Mouse (Mus musculus): ENCODE measurements around the gene Qsox2.

Qsox2 gene

GRCm38 (mm10) chr2:26237290-26237782 is at the start of gene Qsox2:
Gene Qsox2 (minus strand): TSS chr2:26237525.
- peak; percentile 93 to 94 for DNase-seq (ENCODE audit: low spot score in 2 of 2)

DNA sequence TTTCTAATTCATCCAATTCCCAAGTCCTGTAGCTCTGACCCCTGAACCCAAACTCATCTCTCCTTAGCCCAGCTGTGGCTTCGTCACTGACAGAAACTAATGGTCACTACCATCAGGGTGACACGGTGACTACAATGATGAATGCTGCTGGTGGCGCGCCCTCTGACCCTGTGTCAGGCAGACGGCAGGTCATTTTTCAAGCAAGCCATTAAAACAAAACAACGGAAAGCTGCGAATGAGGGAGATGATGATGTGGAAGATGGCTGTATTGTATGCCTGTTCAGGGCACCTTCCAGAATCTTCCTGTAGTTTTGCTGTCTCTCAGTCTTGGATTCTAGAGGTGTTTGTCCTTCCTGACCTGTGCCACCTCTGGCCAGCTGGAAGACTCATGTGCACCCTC is 49.1 kb upstream of the Qsox2 start:
- DNase-seq (ENCODE audit: low spot score in 2 of 2) = no peak

DNA sequence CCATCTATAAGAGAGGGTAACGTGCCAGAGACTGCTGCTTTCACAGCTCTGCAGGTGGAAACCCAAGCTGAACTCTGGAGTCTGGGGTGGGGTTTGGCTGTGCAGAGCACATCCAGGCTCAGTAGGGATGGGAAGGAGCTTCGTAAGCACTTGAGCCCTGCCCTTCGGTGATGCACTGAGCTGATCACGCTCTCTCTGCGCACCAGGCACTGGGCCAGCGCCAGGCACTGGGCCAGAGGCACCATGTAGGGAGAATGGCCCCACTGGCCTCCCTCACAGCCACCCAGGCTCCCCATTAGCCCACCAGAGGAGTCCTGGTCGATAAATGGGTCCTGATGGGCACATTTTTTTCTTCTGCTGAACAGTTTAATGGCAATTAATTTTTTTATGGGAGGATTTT is 48.5 kb upstream of the Qsox2 start:
- peak in 1 of 2 experiments; percentile 45 for DNase-seq (ENCODE audit: low spot score in 2 of 2)

GRCm38 (mm10) chr2:26280594-26280993 is 43.3 kb upstream of the Qsox2 start:
- DNase-seq (ENCODE audit: low spot score in 2 of 2) = no peak

GRCm38 (mm10) chr2:26279712-26280111 is 42.4 kb upstream of the Qsox2 start:
- DNase-seq (ENCODE audit: low spot score in 2 of 2) = no peak

DNA sequence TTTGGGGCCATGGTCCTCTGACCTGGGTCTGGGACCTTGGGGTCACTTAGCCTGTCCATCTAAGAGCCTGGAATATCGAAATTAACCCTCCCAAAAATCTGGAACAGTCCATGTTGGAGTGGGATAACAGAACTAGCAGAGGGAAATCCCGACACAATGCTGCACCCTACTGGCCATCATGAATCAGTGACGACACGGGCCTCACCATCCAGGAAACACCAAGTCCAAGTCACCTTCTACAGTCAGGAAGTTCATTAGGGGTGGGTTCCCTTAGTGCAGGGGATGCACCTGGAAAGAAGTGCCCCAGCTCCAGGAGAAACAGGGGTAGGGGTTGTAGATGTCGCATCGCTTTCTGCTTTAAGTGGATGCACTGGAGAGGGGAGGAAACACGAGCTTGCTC is 36.3 kb upstream of the Qsox2 start:
- DNase-seq (ENCODE audit: low spot score in 2 of 2) = peak; percentile 74 to 80

DNA sequence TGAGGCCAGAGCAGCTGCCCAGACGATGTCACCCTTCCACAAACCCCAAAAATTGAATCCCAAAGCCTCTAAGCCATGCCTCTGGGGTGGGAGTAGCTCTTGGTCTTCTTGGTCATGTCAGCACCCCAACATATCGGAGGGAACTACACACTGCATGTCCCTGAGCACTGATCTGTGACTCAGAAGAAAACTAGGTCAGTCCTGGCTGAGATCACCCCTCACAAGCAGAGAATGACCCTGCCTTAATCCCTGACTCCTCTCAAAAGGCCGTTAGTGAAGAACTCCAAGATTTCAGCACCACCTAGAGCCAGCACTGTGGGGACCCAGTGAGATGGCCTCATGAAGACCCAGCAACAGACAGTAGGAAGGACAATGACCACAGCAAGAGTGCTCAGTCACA is 30.9 kb upstream of the Qsox2 start:
- DNase-seq (ENCODE audit: low spot score in 2 of 2) = no peak

- no peak for DNase-seq (ENCODE audit: low spot score in 2 of 2)
Observed at GRCm38 (mm10) chr2:26266066-26266742, 28.9 kb upstream of the Qsox2 start.

DNA sequence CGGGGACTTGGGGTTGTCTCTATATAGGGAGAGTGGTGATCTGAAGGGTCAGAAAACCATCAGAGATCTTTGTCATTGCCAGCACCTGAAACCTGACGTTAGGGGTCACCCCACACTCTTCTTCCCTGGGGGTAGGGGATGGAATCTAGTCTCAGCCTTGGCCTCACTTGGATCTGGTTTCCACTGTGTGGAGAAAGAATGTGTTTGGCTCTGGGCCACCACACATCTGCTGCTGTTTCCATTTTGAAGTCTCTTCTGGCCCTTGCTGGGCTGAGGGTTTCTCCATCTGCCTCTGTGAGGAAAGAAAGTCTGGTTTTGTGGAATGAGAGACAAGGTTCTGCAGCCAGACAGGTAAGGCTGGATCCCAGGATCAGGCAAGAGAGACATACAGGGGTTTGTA is 27.8 kb upstream of the Qsox2 start:
- no peak for DNase-seq (ENCODE audit: low spot score in 2 of 2)

GRCm38 (mm10) chr2:26264646-26265045 is 27.3 kb upstream of the Qsox2 start:
- no peak for DNase-seq (ENCODE audit: low spot score in 2 of 2)

- no peak for DNase-seq (ENCODE audit: low spot score in 2 of 2)
Observed at GRCm38 (mm10) chr2:26257315-26258096, 20.2 kb upstream of the Qsox2 start.

GRCm38 (mm10) chr2:26254816-26255215 is 17.5 kb upstream of the Qsox2 start:
- no peak for DNase-seq (ENCODE audit: low spot score in 2 of 2)

DNA sequence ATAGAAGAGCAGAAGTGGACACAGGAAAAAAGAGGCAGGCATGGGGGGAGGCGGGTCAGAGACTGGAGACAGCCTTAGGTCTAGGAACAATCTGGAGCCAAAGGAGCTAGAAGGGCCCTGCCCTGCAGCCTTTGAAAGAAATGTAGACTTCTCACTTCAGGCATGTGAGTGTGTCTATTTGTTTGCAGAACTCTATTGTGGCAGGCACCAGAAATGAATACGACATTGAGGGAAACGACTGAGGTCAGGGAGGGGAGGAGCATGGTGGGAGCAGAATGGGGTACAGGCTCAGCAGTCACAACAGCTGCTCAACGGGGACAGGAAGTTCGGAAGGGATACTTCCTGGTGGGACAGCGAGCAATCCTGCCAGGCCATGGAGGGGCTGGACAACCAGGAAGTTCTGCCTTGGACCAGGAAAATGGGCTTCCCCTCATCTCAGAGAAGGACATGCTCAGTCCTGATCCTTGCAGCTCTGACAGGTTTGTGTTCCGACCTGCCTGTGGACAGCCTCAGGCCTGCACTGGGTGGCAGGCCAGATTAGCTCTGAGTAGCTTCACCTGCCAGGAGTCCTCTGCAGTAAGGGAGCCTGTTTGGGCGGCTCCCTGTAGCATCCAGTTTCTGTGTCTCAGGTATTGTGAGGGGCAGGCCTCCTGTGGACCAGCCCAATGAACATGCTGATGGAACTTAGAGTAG is 15.3 kb upstream of the Qsox2 start:
- DNase-seq (ENCODE audit: low spot score in 2 of 2) = no peak

- no peak for DNase-seq (ENCODE audit: low spot score in 2 of 2)
Observed at GRCm38 (mm10) chr2:26247531-26247930, 10.2 kb upstream of the Qsox2 start.

DNA sequence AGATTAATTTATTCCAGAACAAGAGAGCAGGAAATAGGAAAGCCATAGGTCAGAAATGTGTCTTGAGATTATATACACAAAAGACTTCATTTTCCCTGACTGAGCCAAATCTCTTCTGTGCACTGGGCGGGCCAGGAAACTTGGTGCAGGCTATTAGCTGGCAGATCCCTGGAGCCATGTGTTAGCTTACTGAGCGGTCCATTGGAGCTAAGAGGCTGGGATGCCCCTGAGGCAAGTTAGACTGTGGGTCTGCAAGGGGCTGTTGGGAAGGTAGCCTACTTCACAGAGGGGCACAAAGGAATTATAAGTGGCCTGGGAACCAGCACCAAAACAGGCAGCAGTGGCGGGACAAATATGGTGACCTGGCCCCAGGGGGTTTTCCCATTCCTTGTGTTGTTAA is 3.5 kb upstream of the Qsox2 start:
- DNase-seq (ENCODE audit: low spot score in 2 of 2) = no peak

DNA sequence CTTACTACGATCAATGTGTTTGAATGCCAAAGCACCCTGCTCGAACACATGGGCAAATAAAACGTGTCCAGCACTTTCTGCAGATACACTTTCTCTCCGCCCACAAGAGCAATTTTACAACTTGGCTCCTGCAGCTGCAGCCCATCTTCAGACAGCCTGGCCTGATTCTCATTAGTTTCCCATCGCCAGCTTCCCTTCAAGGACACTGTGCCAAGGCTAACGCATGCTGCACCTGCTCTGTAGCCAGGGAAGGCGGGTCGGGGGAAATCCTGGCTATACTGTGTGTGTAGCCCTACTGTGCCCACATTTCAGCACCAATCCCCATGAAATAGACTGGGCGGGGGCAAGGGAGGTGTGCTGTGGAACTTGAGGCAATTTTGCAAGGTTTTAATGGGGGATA is 3.0 kb upstream of the Qsox2 start:
- DNase-seq (ENCODE audit: low spot score in 2 of 2) = peak; percentile 38 to 54

GRCm38 (mm10) chr2:26236681-26237289 is 540 bp downstream of the Qsox2 start:
- DNase-seq (ENCODE audit: low spot score in 2 of 2) = peak in 1 of 2 experiments; percentile 36

DNA sequence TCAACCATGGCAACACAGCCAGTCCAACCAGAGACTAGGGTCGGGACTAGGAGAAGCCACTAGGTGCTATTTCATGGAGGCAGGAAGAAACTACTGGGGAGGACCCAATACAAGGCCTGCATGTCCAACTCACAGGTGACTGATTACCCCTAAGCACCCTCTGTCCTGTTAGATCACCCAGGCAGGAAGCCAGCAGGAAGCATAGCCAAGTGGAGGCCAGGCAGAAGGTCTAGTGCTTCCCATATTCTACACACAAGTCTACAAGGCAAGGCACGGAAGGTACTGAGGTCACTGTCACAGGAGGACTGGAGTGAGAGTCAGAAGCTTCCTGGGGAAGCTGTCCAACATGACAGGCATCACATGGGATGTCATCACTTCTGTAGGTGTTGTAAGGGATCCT is 2.6 kb downstream of the Qsox2 start:
- DNase-seq (ENCODE audit: low spot score in 2 of 2) = no peak

- DNase-seq (ENCODE audit: low spot score in 2 of 2) = no peak
Observed at GRCm38 (mm10) chr2:26234253-26234652, 3.1 kb downstream of the Qsox2 start.

DNA sequence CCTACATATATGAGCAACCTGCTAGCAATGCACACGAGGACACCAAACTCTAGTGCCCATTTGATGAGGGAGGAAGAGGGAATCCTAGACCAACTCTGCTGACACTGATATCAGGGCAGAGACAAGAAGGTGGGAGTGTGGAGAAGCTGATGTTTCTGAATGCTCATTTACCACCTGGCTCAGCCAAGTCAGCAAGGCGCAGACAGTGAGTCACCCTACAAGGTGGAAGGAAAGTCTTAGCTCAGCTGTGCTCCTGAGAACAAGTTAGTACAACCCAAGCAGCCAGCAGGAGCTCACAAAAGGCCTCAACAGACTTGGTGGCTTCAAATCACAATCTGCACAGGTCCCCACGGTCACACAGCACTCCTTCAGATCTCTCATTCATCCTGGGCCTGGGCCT is 6.0 kb downstream of the Qsox2 start:
- no peak for DNase-seq (ENCODE audit: low spot score in 2 of 2)

DNA sequence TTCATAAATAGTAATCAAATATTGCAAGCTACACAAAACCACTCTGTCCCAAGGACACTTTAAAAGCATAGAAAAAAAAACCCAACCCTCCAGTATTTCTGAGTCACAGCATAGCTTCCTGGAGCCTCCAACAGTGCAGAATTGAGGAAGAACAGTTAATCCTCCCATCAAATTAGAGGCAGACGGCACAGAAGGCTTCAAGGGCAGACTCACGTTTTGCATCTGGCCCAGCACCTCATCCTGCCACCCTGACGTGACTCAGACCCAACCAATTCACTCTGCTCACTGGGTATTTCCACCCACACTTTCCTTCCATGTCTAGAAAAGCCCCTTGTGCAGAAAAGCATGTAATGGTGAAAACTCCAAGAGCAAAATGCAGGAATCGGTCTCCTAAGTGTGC is 7.1 kb downstream of the Qsox2 start:
- no peak for DNase-seq (ENCODE audit: low spot score in 2 of 2)

- peak; percentile 51 to 61 for DNase-seq (ENCODE audit: low spot score in 2 of 2)
Observed at GRCm38 (mm10) chr2:26227788-26228187, 9.5 kb downstream of the Qsox2 start.
